Mouse (Mus musculus) myocyte (in vitro differentiated cells): ENCODE measurements around the gene Nppc.

Experiments
- E2F4 ChIP-seq: IDR thresholded peaks from one replicate; pipeline ENCODE4 v1.6.1; 2011; ENCODE audit warnings: mild to moderate bottlenecking, control low read depth, moderate library complexity; ENCODE audit not compliant: insufficient read depth
- MAX ChIP-seq: IDR thresholded peaks from one replicate; pipeline ENCODE4 v1.6.1; 2011; ENCODE audit warnings: low read depth, mild to moderate bottlenecking, control low read depth
- POLR2A ChIP-seq: IDR thresholded peaks from one replicate; pipeline ENCODE4 v1.6.1; 2011; ENCODE audit warnings: low read depth, mild to moderate bottlenecking, control low read depth, moderate library complexity; ENCODE audit not compliant: insufficient read length
- POLR2AphosphoS2 ChIP-seq: IDR thresholded peaks from one replicate; pipeline ENCODE4 v1.6.1; 2011; ENCODE audit warnings: low read depth, control low read depth; ENCODE audit not compliant: insufficient read length

DNA sequence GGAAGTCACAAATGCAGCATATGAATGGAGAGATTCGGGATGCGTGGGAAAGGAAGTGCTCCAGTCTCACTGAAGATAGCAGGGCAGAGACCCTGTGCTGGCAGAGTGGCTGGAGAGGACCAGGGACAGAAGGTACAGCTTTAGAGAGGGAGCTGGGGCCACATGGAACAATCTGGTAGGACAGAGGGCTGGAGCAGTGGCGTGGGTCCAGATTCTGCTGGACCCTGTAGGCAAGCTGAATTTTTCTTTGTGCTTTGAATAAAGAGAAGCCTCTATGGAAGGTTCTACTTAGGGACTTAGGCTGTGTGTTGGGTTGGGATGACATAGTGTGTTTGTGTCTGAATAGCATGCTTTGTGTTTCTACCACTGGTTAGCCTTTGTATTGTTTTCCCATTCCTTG, 35.1 kb upstream of the Nppc start:
- TF ChIP-seq POLR2A: no peak
- TF ChIP-seq POLR2AphosphoS2: no peak
- no peak for TF ChIP-seq E2F4
- TF ChIP-seq MAX: no peak
